Mouse (Mus musculus): ENCODE data around the gene Ccr3. TPM values are rescaled to one million over a fixed set of nuclear protein-coding genes. Genes with fewer than 3 reads are reported as not detected.
"Not testable (repeated sequence)": the region's sequence is repeated elsewhere in the genome, so short reads cannot be mapped to it uniquely, and the experiment has no call there.

Ccr3 gene
- polyA plus RNA-seq, 1 experiment from 2014 or later, result not detected

- DNase-seq (ENCODE audit: low spot score), result no peak
- H3K4me2 ChIP-seq (ENCODE audit: low read depth, low read length), result no peak overlapping the region
- WGBS, result 82% methylated on average over 3 of the region's 3 CpGs
- no peak overlapping the region for H3K4me3 ChIP-seq (ENCODE audit: low read depth, low read length)
- H3K4me1 ChIP-seq (ENCODE audit: control insufficient read depth, insufficient read depth, low read length), result no peaks in the 10 kb centered on the region
- no peak for ATAC-seq (replicated peaks; ENCODE audit: insufficient number of reproducible peaks, low FRiP score, low TSS enrichment, low read depth)
- H3K36me3 ChIP-seq (replicated peaks; ENCODE audit: control insufficient read depth, insufficient read depth, low read depth, low read length), result no peaks in the 10 kb centered on the region
- H3K27ac ChIP-seq (replicated peaks; ENCODE audit: low read depth, low read length), result no peak overlapping the region
- H3K9me3 ChIP-seq (replicated peaks; ENCODE audit: control insufficient read depth, low read length), result no peaks in the 10 kb centered on the region
- H3K9ac ChIP-seq (replicated peaks; ENCODE audit: low read length), result no peak overlapping the region
- no peaks in the 10 kb centered on the region for H3K27me3 ChIP-seq (ENCODE audit: control insufficient read depth, insufficient read depth, low read length)
Measured at GRCm38 (mm10) chr9:124056158-124056709, 34.5 kb downstream of the Ccr3 start.

GRCm38 (mm10) chr9:124059660-124060352 is 38.0 kb downstream of the Ccr3 start:
- 58% methylated on average over 2 of the region's 2 CpGs for WGBS
- no peaks in the 10 kb centered on the region for H3K36me3 ChIP-seq (replicated peaks; ENCODE audit: control insufficient read depth, insufficient read depth, low read depth, low read length)
- H3K4me3 ChIP-seq (ENCODE audit: low read depth, low read length), result no peak overlapping the region
- DNase-seq (ENCODE audit: low spot score), result no peak
- no peak overlapping the region for H3K27ac ChIP-seq (replicated peaks; ENCODE audit: low read depth, low read length)
- H3K27me3 ChIP-seq (ENCODE audit: control insufficient read depth, insufficient read depth, low read length), result no peaks in the 10 kb centered on the region
- H3K4me2 ChIP-seq (ENCODE audit: low read depth, low read length), result no peak overlapping the region
- no peaks in the 10 kb centered on the region for H3K9me3 ChIP-seq (replicated peaks; ENCODE audit: control insufficient read depth, low read length)
- no peak overlapping the region for H3K9ac ChIP-seq (replicated peaks; ENCODE audit: low read length)
- H3K4me1 ChIP-seq (ENCODE audit: control insufficient read depth, insufficient read depth, low read length), result no peaks in the 10 kb centered on the region
- no peak for ATAC-seq (replicated peaks; ENCODE audit: insufficient number of reproducible peaks, low FRiP score, low TSS enrichment, low read depth)

GRCm38 (mm10) chr9:124061474-124062432 is 40.0 kb downstream of the Ccr3 start:
- not testable (repeated sequence) for ATAC-seq (replicated peaks; ENCODE audit: insufficient number of reproducible peaks, low FRiP score, low TSS enrichment, low read depth); H3K27me3 ChIP-seq (ENCODE audit: control insufficient read depth, insufficient read depth, low read length); DNase-seq (ENCODE audit: low spot score); H3K9me3 ChIP-seq (replicated peaks; ENCODE audit: control insufficient read depth, low read length); H3K27ac ChIP-seq (replicated peaks; ENCODE audit: low read depth, low read length); H3K4me2 ChIP-seq (ENCODE audit: low read depth, low read length); H3K4me3 ChIP-seq (ENCODE audit: low read depth, low read length); H3K4me1 ChIP-seq (ENCODE audit: control insufficient read depth, insufficient read depth, low read length); H3K9ac ChIP-seq (replicated peaks; ENCODE audit: low read length); H3K36me3 ChIP-seq (replicated peaks; ENCODE audit: control insufficient read depth, insufficient read depth, low read depth, low read length)
- 56% methylated on average over 3 of the region's 3 CpGs for WGBS

- ATAC-seq (replicated peaks; ENCODE audit: insufficient number of reproducible peaks, low FRiP score, low TSS enrichment, low read depth), result no peak
- H3K36me3 ChIP-seq (replicated peaks; ENCODE audit: control insufficient read depth, insufficient read depth, low read depth, low read length), result no peaks in the 10 kb centered on the region
Measured at GRCm38 (mm10) chr9:124066572-124067103, 44.9 kb downstream of the Ccr3 start.

GRCm38 (mm10) chr9:124068098-124069058 is 46.6 kb downstream of the Ccr3 start:
- Histone ChIP-seq H3K4me2 (ENCODE audit: low read depth, low read length) (no peak overlapping the region), H3K36me3 (replicated peaks; ENCODE audit: control insufficient read depth, insufficient read depth, low read depth, low read length) (no peaks in the 10 kb centered on the region), H3K9ac (replicated peaks; ENCODE audit: low read length) (no peak overlapping the region), H3K9me3 (replicated peaks; ENCODE audit: control insufficient read depth, low read length) (no peaks in the 10 kb centered on the region), H3K27me3 (ENCODE audit: control insufficient read depth, insufficient read depth, low read length) (no peaks in the 10 kb centered on the region), H3K4me3 (ENCODE audit: low read depth, low read length) (no peak overlapping the region), H3K27ac (replicated peaks; ENCODE audit: low read depth, low read length) (no peak overlapping the region), H3K4me1 (ENCODE audit: control insufficient read depth, insufficient read depth, low read length) (no peaks in the 10 kb centered on the region)
- no peak for ATAC-seq (replicated peaks; ENCODE audit: insufficient number of reproducible peaks, low FRiP score, low TSS enrichment, low read depth)
- 64% methylated on average over 2 of the region's 2 CpGs for WGBS
- DNase-seq (ENCODE audit: low spot score), result no peak

More at GRCm38 (mm10) chr9:124066572-124067103, 44.9 kb downstream of the Ccr3 start:
- DNase-seq (ENCODE audit: low spot score), result no peak
- no peaks in the 10 kb centered on the region for H3K4me1 ChIP-seq (ENCODE audit: control insufficient read depth, insufficient read depth, low read length)
- no peaks in the 10 kb centered on the region for H3K27me3 ChIP-seq (ENCODE audit: control insufficient read depth, insufficient read depth, low read length)
- no peak overlapping the region for H3K4me3 ChIP-seq (ENCODE audit: low read depth, low read length)
- no peak overlapping the region for H3K4me2 ChIP-seq (ENCODE audit: low read depth, low read length)
- no peak overlapping the region for H3K27ac ChIP-seq (replicated peaks; ENCODE audit: low read depth, low read length)
- no peaks in the 10 kb centered on the region for H3K9me3 ChIP-seq (replicated peaks; ENCODE audit: control insufficient read depth, low read length)
- H3K9ac ChIP-seq (replicated peaks; ENCODE audit: low read length), result no peak overlapping the region

- Histone ChIP-seq H3K9me3 (replicated peaks; ENCODE audit: control insufficient read depth, low read length) (no peaks in the 10 kb centered on the region), H3K36me3 (replicated peaks; ENCODE audit: control insufficient read depth, insufficient read depth, low read depth, low read length) (no peaks in the 10 kb centered on the region), H3K27me3 (ENCODE audit: control insufficient read depth, insufficient read depth, low read length) (no peaks in the 10 kb centered on the region), H3K4me2 (ENCODE audit: low read depth, low read length) (no peak overlapping the region), H3K4me1 (ENCODE audit: control insufficient read depth, insufficient read depth, low read length) (no peaks in the 10 kb centered on the region), H3K27ac (replicated peaks; ENCODE audit: low read depth, low read length) (no peak overlapping the region), H3K4me3 (ENCODE audit: low read depth, low read length) (no peak overlapping the region), H3K9ac (replicated peaks; ENCODE audit: low read length) (no peak overlapping the region)
- 87% methylated on average over 1 of the region's 1 CpGs for WGBS
- no peak for ATAC-seq (replicated peaks; ENCODE audit: insufficient number of reproducible peaks, low FRiP score, low TSS enrichment, low read depth)
- DNase-seq (ENCODE audit: low spot score), result no peak
Measured at GRCm38 (mm10) chr9:124071506-124071905, 49.7 kb downstream of the Ccr3 start.

- Histone ChIP-seq H3K9ac (replicated peaks; ENCODE audit: low read length) (no peak overlapping the region), H3K4me3 (ENCODE audit: low read depth, low read length) (no peak overlapping the region), H3K4me1 (ENCODE audit: control insufficient read depth, insufficient read depth, low read length) (no peaks in the 10 kb centered on the region), H3K36me3 (replicated peaks; ENCODE audit: control insufficient read depth, insufficient read depth, low read depth, low read length) (no peaks in the 10 kb centered on the region), H3K27ac (replicated peaks; ENCODE audit: low read depth, low read length) (no peak overlapping the region), H3K27me3 (ENCODE audit: control insufficient read depth, insufficient read depth, low read length) (no peaks in the 10 kb centered on the region), H3K9me3 (replicated peaks; ENCODE audit: control insufficient read depth, low read length) (no peaks in the 10 kb centered on the region), H3K4me2 (ENCODE audit: low read depth, low read length) (no peak overlapping the region)
- ATAC-seq (replicated peaks; ENCODE audit: insufficient number of reproducible peaks, low FRiP score, low TSS enrichment, low read depth) (no peak), DNase-seq (ENCODE audit: low spot score) (no peak)
- 64% methylated on average over 4 of the region's 4 CpGs for WGBS
Measured at GRCm38 (mm10) chr9:124079803-124080202, 58.0 kb downstream of the Ccr3 start.
